Mouse (Mus musculus) megakaryocyte progenitor cell, adult 5-6 weeks (primary cell): ENCODE data around the gene Nanos2. TPM values are rescaled to one million over a fixed set of nuclear protein-coding genes. Genes with fewer than 3 reads are reported as not detected.

ENCODE experiments used
- ATAC-seq: replicated peaks from 2 replicates; pipeline ENCODE4 v1.8.0; 2016; ENCODE audit warnings: mild to moderate bottlenecking, moderate TSS enrichment, inconsistent platforms; ENCODE audit not compliant: poor library complexity
- total RNA-seq, 2 experiments: library from RNA; stranded (forward) in 1 of 2; stranded (reverse) in 1 of 2; fragments of 157-497, 149-512 nt in 1 of 2; fragments of 200-1000 nt in 1 of 2; gene quantifications; 2 replicates each; pipeline versions ENCODE4 v1.2.3 to v1.2.4; 2015 to 2017

Gene Nanos2
- total RNA-seq (2015) (not detected in 2 replicates), total RNA-seq (2017) (not detected in 2 replicates)

- ATAC-seq = no peak
These were observed at the start of gene Nanos2 for GRCm38 (mm10) chr7:18987100-18987499. Nanos2 (plus strand) TSS chr7:18987400.

DNA sequence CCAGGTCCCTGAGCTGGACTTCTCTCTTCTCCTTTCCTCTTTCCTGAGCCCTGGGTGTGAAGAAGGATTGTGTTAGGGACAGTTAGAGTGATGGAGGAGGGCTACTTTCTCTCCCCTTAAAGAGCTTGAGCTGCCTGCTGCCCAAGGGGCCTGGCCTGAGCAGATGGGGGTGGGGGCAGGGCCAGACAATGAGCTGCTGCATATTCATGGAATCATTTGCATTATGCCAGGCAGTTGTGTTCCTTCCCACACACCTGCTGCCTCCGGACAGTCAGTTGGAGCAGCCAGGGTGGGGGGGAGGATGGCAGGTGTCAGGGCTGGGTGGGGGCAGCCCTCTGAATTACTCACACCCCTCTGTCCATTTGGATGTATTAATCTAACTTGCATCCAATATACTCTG, 44.8 kb upstream of the Nanos2 start:
- ATAC-seq = no peak

DNA sequence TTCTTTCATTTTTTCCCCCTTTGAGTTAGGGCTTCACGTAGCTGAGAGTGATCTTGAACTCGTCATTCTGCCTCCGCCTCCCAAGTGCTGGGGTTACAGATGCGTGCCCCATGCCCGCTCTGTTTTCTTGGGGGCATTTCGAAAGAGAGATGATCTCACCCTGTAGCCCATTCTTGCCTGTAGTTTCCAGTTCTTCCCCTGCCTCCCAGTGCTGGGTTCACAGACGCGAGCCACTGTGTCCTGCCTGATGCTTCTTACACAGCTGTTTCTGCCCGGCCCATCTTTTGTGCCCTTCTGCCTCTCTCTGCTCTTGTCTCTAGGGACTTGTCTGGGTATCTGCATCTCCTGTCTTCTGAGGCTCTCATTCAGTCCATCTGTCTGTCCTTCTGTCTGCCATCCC, 44.4 kb upstream of the Nanos2 start:
- no peak for ATAC-seq

DNA sequence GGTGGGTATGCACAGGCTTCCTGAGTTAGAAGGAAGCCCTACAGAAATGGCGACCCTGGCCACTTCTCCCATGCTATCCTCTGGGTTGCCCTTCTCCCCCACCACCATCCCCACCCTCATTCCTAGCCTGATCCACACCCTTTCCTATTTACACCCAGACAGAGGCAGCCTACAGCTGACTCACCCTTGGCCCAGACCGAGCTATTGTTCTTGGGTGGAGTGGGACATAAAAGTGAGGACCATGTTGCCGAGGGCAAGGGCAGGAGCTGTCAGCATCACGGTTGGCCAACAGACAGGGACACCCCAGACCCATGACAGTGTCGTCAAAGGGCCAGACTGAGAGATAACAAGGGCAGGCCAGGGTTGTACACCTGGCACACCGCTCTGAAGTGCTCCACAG, 39.0 kb upstream of the Nanos2 start:
- ATAC-seq = no peak

DNA sequence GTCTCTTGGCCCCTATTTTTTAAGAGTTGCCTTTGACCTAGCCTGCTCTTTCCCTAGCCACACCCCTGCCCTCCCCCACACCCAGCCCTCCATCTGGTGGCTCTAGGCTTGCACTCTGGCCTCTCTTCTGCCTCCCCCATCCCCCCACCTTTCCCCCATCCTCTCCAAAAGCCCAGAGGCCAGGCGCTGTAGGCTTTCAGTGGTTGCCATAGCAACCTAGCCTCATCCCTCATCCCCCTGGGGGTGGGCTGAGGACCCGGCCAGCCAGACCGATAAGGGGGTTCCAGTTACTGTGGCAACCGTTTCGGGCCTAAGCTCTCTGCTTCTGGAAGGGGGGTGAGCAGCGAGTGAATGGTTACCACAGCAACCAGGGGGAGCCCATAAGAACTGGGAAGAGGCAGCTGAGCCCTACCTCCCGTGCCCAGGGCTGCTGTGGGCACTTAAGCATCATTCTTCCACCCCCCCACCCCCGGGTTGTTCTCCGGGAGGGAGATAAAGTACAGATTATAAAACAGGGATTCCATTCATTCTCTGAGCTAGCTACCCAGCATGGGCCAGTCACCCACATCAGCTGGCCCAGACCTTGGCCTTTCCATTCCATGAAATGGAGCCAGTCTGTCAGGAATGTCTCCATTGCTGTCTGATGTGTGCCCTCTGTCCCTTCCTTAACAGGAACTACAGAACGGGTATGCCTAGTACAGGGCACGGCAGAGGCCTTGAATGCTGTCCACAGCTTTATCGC, 37.2 kb upstream of the Nanos2 start:
- no peak for ATAC-seq

GRCm38 (mm10) chr7:18950523-18951315, 36.5 kb upstream of the Nanos2 start:
- peak; percentile 53 for ATAC-seq

DNA sequence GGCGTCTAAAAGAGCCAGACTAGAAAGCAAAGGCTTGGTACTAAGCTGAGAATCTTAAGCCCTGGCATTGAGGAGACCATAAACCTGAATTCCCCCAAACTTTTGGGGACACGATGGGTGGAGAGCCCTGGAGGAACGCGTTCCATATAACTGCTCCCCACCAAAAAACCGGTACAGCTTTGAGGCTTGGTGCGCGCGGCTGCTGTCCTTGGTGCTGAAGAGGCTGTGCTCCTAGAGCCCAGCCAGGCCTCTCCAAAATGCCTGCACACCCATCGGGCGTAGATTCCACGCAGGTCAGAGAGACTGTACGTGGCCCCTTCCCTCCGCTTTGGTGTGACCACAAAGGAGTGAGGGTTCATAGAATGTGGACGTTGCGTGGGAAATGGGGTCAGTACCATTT, 35.8 kb upstream of the Nanos2 start:
- ATAC-seq = peak; percentile 89

DNA sequence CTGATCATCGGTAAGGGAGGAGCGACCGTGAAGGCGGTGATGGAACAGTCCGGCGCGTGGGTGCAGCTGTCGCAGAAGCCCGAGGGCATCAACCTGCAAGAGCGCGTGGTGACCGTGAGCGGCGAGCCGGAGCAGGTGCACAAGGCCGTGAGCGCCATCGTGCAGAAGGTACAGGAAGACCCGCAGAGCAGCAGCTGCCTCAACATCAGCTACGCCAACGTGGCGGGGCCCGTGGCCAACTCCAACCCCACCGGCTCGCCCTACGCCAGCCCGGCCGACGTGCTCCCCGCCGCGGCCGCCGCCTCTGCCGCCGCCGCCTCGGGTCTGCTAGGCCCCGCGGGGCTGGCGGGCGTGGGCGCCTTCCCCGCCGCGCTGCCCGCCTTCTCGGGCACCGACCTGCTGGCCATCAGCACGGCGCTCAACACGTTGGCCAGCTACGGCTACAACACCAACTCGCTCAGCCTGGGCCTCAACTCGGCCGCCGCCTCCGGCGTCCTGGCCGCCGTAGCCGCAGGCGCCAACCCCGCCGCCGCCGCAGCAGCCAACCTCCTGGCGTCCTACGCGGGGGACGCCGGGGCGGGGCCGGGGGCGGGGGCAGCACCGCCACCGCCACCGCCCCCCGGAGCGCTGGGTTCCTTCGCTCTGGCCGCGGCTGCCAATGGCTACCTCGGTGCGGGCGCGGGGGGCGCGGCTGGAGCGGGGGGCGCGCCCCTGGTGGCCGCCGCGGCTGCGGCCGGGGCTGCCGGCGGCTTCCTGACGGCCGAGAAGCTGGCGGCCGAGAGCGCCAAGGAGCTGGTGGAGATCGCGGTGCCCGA, 29.4 kb upstream of the Nanos2 start:
- ATAC-seq = peak; percentile 23

- ATAC-seq = peak; percentile 18; the same call in 1 of the 2 replicates
These were observed 28.8 kb upstream of the Nanos2 start for GRCm38 (mm10) chr7:18958384-18958766.

DNA sequence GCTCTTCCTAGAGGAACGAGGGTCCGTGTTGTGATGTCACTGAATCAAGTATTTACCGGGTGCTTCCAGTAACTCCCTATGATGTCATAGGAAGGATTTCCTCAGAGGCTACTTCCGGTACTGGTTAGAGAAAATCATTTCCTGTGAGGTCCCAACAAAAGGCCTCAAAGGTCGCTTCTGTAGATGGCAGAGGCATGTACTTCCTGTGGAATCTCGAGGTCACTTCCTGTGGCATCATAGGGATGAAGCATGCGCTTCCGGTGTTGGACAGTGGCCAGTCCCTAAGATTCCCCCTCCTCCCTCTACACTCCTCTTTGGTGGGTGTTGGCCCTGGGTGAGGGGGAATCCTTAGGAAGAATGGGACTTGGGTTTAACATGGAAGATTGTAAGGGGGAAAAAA, 27.8 kb upstream of the Nanos2 start:
- ATAC-seq = 0 out of 2 replicates have a peak, but pooled peaks have one; percentile 23

DNA sequence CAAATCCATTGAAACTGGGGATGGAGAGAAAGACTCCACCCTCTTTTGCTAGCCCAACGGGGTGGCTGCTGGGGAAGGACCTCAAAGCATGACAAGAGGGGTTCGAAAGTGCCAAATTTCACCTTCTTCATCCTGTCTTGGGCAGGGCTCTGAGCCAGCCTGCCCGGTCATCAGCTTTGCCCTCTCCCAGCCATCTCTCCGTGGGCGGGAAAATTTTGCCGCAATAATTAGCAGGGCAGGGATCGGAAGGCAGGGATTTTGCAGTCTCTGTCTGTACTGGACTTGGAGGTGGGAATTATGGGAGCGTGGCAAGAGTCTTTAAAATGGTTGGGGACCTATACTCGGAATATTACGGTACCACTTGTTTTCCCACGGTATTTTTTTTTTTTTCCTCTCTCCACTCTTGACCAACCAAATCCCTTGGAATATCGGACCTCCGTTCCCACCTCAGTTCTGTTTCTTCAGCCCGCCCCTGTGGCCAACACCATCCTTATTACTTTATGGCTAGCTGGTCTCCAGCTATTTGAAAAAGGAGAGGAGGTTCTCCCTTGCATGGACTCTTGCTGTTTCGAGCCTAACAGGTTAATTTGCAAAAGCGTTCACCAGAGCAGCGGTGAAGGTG, 24.9 kb upstream of the Nanos2 start:
- ATAC-seq = no peak

DNA sequence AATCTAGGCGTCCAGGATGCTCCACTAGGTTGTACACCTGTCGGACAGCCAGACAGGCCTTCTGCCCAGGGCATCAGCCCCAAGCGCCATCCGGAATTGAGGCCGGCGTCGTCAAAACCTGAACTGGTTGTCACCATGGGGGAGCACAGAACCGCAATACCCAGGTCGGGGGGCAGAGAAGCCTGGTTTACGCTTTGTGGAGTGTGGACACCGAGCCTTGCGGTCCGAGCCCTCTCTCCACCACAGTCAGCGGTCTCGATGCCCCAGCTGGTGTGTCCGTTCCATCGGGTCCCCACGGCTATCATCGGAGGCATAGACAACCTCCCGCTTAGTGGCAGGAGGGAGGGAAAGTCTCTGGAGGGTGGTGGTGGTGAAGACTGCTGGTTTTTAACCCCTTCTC, 24.4 kb upstream of the Nanos2 start:
- no peak for ATAC-seq

DNA sequence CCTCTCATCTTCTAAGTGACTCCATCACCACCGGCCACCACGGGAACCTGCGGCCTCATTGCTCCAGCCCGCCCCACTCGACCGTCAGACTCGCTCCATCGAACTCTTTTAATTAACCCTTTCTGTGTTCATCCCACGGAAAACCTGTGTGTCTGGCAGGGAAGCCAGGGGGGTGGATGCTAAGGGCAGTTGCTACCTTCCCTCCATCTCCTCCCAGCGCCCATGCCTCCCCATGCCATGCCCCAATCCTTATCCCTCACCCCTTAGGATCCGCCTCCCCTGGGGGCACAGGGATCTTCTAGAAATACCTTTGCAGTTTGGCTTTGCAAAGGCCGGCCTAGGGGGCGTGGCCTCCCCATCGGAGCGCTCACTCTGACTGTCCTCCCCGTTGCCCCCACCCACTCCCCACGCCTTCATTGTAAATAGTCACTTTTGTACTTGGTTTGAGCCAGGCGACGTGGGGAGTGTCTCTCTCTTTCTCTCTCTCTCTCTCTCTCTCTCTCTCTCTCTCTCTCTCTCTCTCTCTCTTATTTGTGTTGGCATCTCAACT, 23.8 kb upstream of the Nanos2 start:
- no peak for ATAC-seq

GRCm38 (mm10) chr7:18965312-18965711, 21.9 kb upstream of the Nanos2 start:
- no peak for ATAC-seq

DNA sequence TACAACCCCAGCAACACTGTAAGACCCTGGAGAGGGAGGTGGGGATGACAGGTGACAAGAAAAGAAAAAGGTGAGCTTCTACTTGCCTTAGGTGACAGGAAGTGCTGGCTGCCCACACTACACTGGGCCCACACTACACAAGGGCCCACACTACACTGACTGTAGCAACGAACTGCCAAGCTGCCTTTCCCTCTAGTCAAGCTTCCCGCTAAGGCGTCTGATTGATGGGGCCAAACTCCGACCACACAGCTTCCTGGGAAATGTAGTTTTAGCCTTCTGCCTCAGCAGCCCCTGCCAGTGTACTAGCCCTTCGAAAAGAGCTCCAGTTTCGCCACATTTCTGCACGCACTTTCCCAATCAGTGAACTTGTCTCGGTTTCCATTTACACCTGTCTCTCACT, 19.6 kb upstream of the Nanos2 start:
- ATAC-seq = peak; percentile 47; the same call in 1 of the 2 replicates

GRCm38 (mm10) chr7:18970956-18971355, 16.2 kb upstream of the Nanos2 start:
- ATAC-seq = peak; percentile 46; the same call in 1 of the 2 replicates

- no peak for ATAC-seq
These were observed 8.8 kb upstream of the Nanos2 start for GRCm38 (mm10) chr7:18978381-18978780.

DNA sequence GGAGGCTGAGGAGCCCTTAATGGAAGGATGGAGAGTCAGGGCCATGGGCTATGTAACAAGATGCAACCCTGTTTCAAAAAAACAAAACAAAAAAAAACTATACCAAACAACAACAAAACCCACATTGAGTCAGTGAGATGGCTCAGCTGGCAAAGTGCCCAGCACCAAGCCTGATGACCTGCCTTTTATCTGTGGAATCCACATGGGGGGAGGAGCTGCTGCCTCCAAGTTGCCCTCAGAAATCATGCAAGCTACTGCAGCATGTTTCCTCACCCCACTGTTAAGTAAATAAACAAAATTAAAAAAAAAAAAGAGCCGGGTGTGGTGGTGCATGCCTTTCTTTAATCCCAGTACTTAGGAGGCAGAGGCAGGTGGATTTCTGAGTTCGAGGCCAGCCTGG, 697 bp upstream of the Nanos2 start:
- ATAC-seq = peak; percentile 48

- ATAC-seq = no peak
These were observed 547 bp downstream of the Nanos2 start for GRCm38 (mm10) chr7:18987747-18988146.

- ATAC-seq = no peak
These were observed 1.6 kb downstream of the Nanos2 start for GRCm38 (mm10) chr7:18988780-18989179.

DNA sequence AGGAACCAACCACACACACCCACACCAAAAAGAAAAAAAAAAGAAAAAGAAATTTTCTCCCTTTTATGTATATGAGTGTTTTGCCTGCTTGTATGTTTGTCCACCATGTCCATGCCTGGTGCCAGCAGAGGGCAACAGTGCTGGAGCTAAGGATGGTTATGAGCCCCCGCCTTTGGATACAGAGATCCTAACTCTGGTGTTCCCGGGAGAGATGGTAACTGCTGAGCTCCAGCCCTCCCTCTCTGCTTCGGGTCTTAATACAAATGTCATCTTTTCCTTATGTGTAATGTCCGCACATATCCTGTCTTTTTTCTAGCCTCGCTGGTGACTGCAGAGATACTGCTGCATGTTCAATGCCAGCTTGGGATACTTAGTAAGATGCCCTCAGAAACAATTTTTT, 2.8 kb downstream of the Nanos2 start:
- no peak for ATAC-seq
